Mouse (Mus musculus): ENCODE results near the gene Ppm1m. TPM values are rescaled to one million over a fixed set of nuclear protein-coding genes. Genes with fewer than 3 reads are reported as not detected.

Ppm1m gene
- polyA plus RNA-seq, 1 experiment from 2014 or later, result 43.1 TPM

DNA sequence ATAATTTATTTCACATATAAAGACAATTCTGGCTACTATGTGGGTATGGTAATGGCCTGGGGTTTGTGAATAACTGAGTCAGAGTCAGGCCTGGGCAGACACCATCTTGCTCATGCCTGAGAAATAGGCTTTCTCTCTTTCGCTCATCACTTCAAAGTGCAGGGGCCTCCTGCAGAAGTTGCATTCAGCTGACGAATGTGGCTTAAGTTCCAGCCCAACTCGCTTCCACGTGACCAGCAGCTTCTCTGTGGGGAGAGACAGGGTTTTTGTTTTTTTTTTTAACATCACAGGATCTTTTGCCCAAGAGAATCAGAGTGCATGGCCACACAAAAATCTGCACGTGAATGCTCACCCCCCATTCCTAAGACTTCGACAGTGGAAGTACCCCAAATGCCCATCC is 34.4 kb upstream of the Ppm1m start:
- H3K27me3 ChIP-seq (ENCODE audit: control insufficient read depth, insufficient read depth, low read length), result no peaks in the 10 kb centered on the region
- H3K36me3 ChIP-seq (ENCODE audit: control insufficient read depth, insufficient read depth, low read length), result peaks cover 56% of the 10 kb centered on the region
- no peak overlapping the region for H3K27ac ChIP-seq (ENCODE audit: low read depth, low read length)
- H3K4me1 ChIP-seq (ENCODE audit: control insufficient read depth, insufficient read depth, low read length), result no peaks in the 10 kb centered on the region
- no peak overlapping the region for H3K4me2 ChIP-seq (replicated peaks; ENCODE audit: low read depth, low read length)
- no peak overlapping the region for H3K4me3 ChIP-seq (ENCODE audit: low read length)
- WGBS, result 63% methylated on average over 6 of the region's 6 CpGs
- H3K9ac ChIP-seq (ENCODE audit: low read depth, low read length), result no peak overlapping the region
- no peaks in the 10 kb centered on the region for H3K9me3 ChIP-seq (ENCODE audit: control insufficient read depth, low read length)
- no peak for ATAC-seq (ENCODE audit: low FRiP score, low TSS enrichment)

DNA sequence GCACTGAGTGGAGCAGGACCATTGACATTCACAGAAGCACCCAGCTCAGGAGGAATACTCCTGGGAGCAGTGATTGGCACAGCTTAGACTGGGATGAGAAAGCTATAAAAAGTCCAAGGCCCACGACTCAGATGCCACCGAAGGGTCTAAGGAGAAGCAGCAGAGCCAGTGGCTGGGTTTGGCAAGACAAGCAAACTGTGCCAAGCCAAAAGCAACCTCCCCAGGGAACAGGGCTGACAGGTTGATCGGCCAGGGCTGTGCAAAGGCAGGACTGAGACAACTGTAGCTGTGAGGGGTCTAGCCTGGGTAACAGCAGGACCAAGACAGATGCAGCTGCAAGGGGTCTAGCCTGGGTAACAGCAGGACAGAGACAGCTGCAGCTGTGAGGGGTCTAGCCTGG is 33.4 kb upstream of the Ppm1m start:
- Histone ChIP-seq H3K27ac (ENCODE audit: low read depth, low read length) (no peak overlapping the region), H3K9me3 (ENCODE audit: control insufficient read depth, low read length) (no peaks in the 10 kb centered on the region), H3K4me1 (ENCODE audit: control insufficient read depth, insufficient read depth, low read length) (no peaks in the 10 kb centered on the region), H3K9ac (ENCODE audit: low read depth, low read length) (no peak overlapping the region), H3K4me2 (replicated peaks; ENCODE audit: low read depth, low read length) (no peak overlapping the region), H3K36me3 (ENCODE audit: control insufficient read depth, insufficient read depth, low read length) (peaks cover 46% of the 10 kb centered on the region), H3K4me3 (ENCODE audit: low read length) (no peak overlapping the region), H3K27me3 (ENCODE audit: control insufficient read depth, insufficient read depth, low read length) (no peaks in the 10 kb centered on the region)
- WGBS, result 97% methylated on average over 3 of the region's 3 CpGs
- ATAC-seq (ENCODE audit: low FRiP score, low TSS enrichment), result no peak

DNA sequence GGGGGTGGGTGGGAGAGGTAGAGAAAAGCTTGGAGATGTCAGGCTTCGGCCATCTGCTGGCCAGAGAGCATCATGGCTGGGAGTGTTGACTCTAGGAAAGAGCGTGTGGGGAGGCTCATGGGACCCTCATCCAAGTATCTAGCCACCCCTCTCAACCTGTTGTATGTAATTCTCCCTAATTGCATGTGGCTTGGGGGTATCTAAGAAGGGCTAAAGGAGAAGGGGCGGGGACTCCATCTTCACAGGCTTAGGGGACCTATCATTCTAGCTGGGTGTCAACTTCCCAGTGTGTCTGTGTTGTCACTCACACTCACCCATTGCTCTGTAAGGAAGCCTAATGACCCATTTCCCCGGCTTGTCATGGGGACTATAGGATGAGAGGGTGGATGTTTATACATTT is 32.3 kb upstream of the Ppm1m start:
- no peaks in the 10 kb centered on the region for H3K9me3 ChIP-seq (ENCODE audit: control insufficient read depth, low read length)
- WGBS, result 85% methylated on average over 4 of the region's 4 CpGs
- no peak overlapping the region for H3K27ac ChIP-seq (ENCODE audit: low read depth, low read length)
- peaks cover 36% of the 10 kb centered on the region for H3K36me3 ChIP-seq (ENCODE audit: control insufficient read depth, insufficient read depth, low read length)
- no peak for ATAC-seq (ENCODE audit: low FRiP score, low TSS enrichment)
- H3K4me2 ChIP-seq (replicated peaks; ENCODE audit: low read depth, low read length), result no peak overlapping the region
- no peaks in the 10 kb centered on the region; the same call in 1 of the 2 replicates for H3K27me3 ChIP-seq (ENCODE audit: control insufficient read depth, insufficient read depth, low read length)
- H3K9ac ChIP-seq (ENCODE audit: low read depth, low read length), result no peak overlapping the region
- no peak overlapping the region for H3K4me3 ChIP-seq (ENCODE audit: low read length)
- no peaks in the 10 kb centered on the region for H3K4me1 ChIP-seq (ENCODE audit: control insufficient read depth, insufficient read depth, low read length)

DNA sequence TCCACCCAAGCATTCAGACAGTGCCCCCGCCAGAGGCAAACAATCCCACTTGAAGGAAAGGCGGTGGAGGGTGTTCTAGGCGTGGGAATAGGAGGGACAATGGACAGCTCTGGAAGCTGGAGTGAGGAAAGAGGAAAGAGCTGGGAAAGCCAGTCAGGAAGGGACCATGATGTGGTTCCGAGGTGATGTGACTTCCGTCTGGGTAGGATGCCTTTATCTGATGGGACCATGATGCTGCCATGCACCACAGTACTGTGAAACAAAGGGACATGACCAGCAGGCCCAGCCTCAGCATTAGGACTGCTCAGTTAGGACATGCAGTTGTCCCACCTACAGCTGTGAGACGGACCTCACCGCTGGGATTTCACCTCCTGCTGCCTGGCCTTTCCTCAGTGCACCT is 31.7 kb upstream of the Ppm1m start:
- H3K9me3 ChIP-seq (ENCODE audit: control insufficient read depth, low read length), result no peaks in the 10 kb centered on the region
- H3K4me1 ChIP-seq (ENCODE audit: control insufficient read depth, insufficient read depth, low read length), result peaks cover 5% of the 10 kb centered on the region; the same call in 1 of the 2 replicates
- no peak overlapping the region for H3K27ac ChIP-seq (ENCODE audit: low read depth, low read length)
- peaks cover 30% of the 10 kb centered on the region for H3K36me3 ChIP-seq (ENCODE audit: control insufficient read depth, insufficient read depth, low read length)
- no peaks in the 10 kb centered on the region; the same call in 1 of the 2 replicates for H3K27me3 ChIP-seq (ENCODE audit: control insufficient read depth, insufficient read depth, low read length)
- H3K4me2 ChIP-seq (replicated peaks; ENCODE audit: low read depth, low read length), result no peak overlapping the region
- 75% methylated on average over 7 of the region's 7 CpGs for WGBS
- no peak for ATAC-seq (ENCODE audit: low FRiP score, low TSS enrichment)
- H3K4me3 ChIP-seq (ENCODE audit: low read length), result no peak overlapping the region
- H3K9ac ChIP-seq (ENCODE audit: low read depth, low read length), result no peak overlapping the region

DNA sequence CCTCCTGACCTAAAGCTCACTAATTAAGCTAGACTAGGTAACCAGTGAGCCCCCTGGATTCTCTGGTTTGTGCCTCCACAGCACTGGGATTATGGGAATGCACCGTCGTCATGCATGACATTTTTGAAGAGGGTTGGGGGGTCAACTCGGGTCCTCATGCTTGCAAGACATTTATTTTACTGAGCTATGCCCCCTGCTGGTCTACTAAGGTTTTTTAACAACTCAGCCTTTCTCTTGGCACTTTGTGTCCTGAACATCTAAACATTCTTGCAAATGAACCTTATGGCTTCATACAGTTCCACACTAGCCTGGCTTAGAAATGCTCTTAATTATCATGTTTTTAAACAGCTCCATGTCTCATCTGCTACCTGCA is 31.2 kb upstream of the Ppm1m start:
- 61% methylated on average over 3 of the region's 3 CpGs for WGBS
- Histone ChIP-seq H3K4me1 (ENCODE audit: control insufficient read depth, insufficient read depth, low read length) (peaks cover 7% of the 10 kb centered on the region; the same call in 1 of the 2 replicates), H3K9ac (ENCODE audit: low read depth, low read length) (no peak overlapping the region), H3K27me3 (ENCODE audit: control insufficient read depth, insufficient read depth, low read length) (no peaks in the 10 kb centered on the region; the same call in 1 of the 2 replicates), H3K27ac (ENCODE audit: low read depth, low read length) (no peak overlapping the region), H3K4me2 (replicated peaks; ENCODE audit: low read depth, low read length) (no peak overlapping the region), H3K4me3 (ENCODE audit: low read length) (no peak overlapping the region), H3K9me3 (ENCODE audit: control insufficient read depth, low read length) (no peaks in the 10 kb centered on the region), H3K36me3 (ENCODE audit: control insufficient read depth, insufficient read depth, low read length) (peaks cover 27% of the 10 kb centered on the region; the same call in 1 of the 2 replicates)
- no peak for ATAC-seq (ENCODE audit: low FRiP score, low TSS enrichment)

DNA sequence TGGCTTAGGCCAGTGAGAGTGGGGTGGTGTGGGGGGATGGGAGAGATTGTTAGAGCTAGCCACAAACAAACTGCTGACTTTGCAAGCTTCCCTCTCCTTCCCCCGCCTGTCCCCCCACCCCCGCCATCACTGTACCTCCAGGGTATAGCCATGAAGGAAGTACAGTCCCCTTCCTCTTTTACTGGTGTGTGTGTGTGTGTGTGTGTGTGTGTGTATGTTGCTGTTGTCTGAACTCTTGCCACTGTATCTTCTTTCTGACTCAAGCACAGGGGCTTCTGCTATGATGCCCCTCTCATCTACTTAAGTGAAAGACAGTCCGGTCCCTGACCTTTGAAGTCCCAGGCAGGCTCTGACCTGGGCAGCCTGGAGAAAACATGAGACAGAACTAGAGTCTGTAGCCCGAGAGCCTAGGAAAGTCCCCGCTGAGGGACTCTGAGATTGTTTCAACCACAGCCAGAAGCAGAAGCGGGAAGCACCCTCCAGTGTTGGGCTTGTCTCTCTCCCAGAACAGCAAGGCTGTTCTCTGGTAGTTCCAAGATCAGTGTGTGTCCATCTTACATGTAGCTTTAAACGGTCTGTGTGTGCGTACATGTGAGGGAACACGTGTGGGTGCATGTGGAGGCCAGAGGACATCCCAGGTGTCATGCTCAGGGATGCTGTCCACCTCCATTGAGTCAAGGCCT is 30.6 kb upstream of the Ppm1m start:
- WGBS, result 74% methylated on average over 9 of the region's 9 CpGs
- Histone ChIP-seq H3K4me3 (ENCODE audit: low read length) (no peak overlapping the region), H3K9me3 (ENCODE audit: control insufficient read depth, low read length) (no peaks in the 10 kb centered on the region), H3K36me3 (ENCODE audit: control insufficient read depth, insufficient read depth, low read length) (peaks cover 21% of the 10 kb centered on the region; the same call in 1 of the 2 replicates), H3K9ac (ENCODE audit: low read depth, low read length) (no peak overlapping the region), H3K27me3 (ENCODE audit: control insufficient read depth, insufficient read depth, low read length) (peaks cover 1% of the 10 kb centered on the region; the same call in 1 of the 2 replicates), H3K4me2 (replicated peaks; ENCODE audit: low read depth, low read length) (no peak overlapping the region), H3K27ac (ENCODE audit: low read depth, low read length) (no peak overlapping the region), H3K4me1 (ENCODE audit: control insufficient read depth, insufficient read depth, low read length) (peaks cover 9% of the 10 kb centered on the region; the same call in 1 of the 2 replicates)
- ATAC-seq (ENCODE audit: low FRiP score, low TSS enrichment), result no peak

DNA sequence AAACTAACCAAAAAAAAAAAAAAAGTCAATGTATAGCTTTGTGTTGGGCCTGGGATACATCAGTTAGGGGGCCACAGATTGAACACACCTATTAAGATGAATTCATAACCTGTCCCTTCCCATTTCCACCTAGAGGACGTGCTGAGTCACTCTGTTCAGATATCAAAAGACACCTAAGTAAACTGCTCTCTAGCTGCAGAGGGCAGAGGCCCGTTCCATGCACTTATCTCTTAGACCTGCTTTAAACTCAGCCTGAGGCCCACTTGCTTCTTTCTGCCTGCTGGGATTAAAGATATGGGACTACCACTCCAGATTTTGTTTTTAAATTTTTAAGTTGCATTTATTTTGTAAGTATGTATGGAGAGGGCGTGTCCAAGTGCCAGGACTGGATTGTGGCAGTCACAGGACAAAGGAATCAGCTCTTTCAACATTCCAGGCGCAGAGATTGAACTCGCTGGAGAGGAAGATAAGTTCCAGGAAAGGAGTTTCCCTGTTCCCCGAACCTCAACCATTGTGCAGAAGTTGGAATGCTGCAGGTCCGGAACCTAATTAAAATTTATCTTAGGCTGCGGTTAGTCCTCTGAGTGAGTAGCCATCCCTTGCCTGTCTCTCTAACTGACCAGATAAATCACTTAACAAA is 28.4 kb upstream of the Ppm1m start:
- Histone ChIP-seq H3K4me1 (ENCODE audit: control insufficient read depth, insufficient read depth, low read length) (peaks cover 9% of the 10 kb centered on the region; the same call in 1 of the 2 replicates), H3K9ac (ENCODE audit: low read depth, low read length) (no peak overlapping the region), H3K36me3 (ENCODE audit: control insufficient read depth, insufficient read depth, low read length) (peaks cover 6% of the 10 kb centered on the region; the same call in 1 of the 2 replicates), H3K4me3 (ENCODE audit: low read length) (no peak overlapping the region), H3K27ac (ENCODE audit: low read depth, low read length) (no peak overlapping the region), H3K9me3 (ENCODE audit: control insufficient read depth, low read length) (no peaks in the 10 kb centered on the region), H3K4me2 (replicated peaks; ENCODE audit: low read depth, low read length) (no peak overlapping the region), H3K27me3 (ENCODE audit: control insufficient read depth, insufficient read depth, low read length) (peaks cover 4% of the 10 kb centered on the region; the same call in 1 of the 2 replicates)
- no peak for ATAC-seq (ENCODE audit: low FRiP score, low TSS enrichment)
- WGBS, result 69% methylated on average over 8 of the region's 8 CpGs

DNA sequence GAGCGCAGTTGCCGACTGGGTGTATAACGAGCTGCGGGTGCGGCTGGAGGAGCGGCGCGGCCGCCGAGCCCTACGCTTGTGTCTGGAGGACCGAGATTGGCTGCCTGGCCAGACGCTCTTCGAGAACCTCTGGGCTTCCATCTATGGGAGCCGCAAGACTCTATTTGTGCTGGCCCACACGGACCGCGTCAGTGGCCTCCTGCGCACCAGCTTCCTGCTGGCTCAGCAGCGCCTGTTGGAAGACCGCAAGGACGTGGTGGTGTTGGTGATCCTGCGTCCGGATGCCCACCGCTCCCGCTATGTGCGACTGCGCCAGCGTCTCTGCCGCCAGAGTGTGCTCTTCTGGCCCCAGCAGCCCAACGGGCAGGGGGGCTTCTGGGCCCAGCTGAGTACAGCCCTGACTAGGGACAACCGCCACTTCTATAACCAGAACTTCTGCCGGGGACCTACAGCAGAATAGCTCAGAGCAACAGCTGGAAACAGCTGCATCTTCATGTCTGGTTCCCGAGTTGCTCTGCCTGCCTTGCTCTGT is 26.7 kb upstream of the Ppm1m start:
- peak; percentile 73 for ATAC-seq (ENCODE audit: low FRiP score, low TSS enrichment)
- H3K9me3 ChIP-seq (ENCODE audit: control insufficient read depth, low read length), result no peaks in the 10 kb centered on the region
- H3K36me3 ChIP-seq (ENCODE audit: control insufficient read depth, insufficient read depth, low read length), result no peaks in the 10 kb centered on the region
- peak overlapping the region; percentile 34; the same call in 1 of the 2 replicates for H3K9ac ChIP-seq (ENCODE audit: low read depth, low read length)
- 5% methylated on average over 34 of the region's 34 CpGs for WGBS
- H3K4me3 ChIP-seq (ENCODE audit: low read length), result peak overlapping the region; percentile 31
- H3K4me1 ChIP-seq (ENCODE audit: control insufficient read depth, insufficient read depth, low read length), result peaks cover 12% of the 10 kb centered on the region
- peak overlapping the region; percentile 64 for H3K4me2 ChIP-seq (replicated peaks; ENCODE audit: low read depth, low read length)
- H3K27me3 ChIP-seq (ENCODE audit: control insufficient read depth, insufficient read depth, low read length), result peaks cover 4% of the 10 kb centered on the region; the same call in 1 of the 2 replicates
- no peak overlapping the region; the same call in 1 of the 2 replicates for H3K27ac ChIP-seq (ENCODE audit: low read depth, low read length)

All from kidney, embryonic 14.5 days (tissue).